Mouse (Mus musculus) cerebellum, postnatal 10 days (tissue): Measurements from ENCODE around the gene Flt3.
A peak's percentile ranks its signal among the peaks of the same experiment; 100 is the strongest.

Experiments
- DNase-seq, 2 experiments: peaks; one replicate each; pipeline ENCODE4 v3.0.0; 2021; ENCODE audit warnings: mixed read lengths in 2 of 2

The Flt3 gene

DNA sequence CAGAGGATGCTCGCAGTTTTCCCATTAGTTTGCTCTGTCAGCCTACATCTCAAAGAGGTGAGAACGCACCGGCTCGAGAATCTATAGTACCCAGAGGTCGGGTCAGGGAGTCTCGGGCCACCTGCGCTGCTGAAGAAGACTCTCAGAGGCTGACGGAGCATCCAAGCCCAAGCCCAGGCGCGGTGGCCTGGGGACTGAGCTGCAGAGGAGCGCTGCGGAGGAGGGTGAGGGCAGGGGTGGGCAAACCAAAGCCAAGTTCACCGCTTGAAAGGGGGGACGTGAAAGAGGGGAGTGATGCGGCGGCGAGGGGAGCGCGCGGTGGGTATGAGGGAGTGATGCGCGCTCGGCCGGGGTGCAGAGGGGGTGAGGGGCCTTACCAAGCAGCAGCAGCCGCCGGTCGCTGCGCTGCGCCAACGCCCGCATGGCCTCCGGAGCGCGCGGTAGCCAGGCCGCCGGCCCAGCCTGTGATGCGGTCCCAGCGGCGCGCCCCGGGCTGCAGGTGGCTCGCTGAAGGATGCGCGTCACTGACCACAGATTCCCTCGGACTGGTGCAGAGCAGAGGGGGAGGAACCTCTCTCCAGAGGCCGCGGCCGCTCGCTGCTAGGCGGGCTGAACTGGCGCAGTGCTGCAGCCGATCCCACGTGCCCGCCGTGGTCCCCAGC lies at the start of gene Flt3:
TSS of gene Flt3 (minus strand) at position 647 of the 662 bp plus-strand sequence.
- DNase-seq = peak; percentile 34 to 41

DNA sequence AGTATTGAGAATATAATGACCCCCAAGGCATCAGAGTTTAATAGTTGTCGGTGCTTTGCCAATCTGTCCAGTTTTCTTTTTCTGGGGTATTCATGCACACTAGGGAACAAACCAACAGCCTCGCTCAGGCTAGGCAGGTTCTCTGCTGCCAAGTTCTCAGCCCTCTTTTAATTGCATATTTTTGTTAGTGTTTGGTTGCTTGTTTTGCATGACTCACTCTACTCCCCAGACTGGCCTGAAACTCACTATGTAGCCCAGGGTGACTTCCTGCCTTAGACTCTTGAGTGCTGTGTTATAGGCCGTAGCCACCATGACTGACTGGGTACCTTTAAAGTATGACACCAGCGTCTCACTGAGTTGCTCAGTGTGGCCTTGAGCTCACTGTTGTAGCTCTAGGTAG lies 48.6 kb upstream of the Flt3 start:
- peak in 1 of 2 experiments; percentile 8 for DNase-seq

DNA sequence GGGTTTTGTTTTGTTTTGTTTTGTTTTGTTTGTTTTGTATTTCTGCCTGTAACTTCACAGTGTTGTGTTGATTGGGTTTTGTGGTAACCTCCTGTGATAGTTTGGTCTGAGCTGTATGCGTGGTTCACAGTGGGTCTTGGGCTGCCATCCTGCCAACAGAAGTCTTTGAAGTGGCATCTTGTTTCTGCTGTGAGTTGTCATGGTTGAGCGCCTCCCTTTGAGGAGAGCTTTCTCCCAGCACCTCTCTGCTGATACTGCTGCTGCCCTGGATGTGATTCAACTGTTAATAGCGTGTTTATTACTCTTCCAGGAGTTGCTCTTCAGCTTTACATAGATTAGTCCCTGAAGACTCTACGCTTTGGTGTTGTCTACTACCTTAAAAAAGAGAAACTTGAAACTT lies 48.2 kb upstream of the Flt3 start:
- peak in 1 of 2 experiments; percentile 49 for DNase-seq

DNA sequence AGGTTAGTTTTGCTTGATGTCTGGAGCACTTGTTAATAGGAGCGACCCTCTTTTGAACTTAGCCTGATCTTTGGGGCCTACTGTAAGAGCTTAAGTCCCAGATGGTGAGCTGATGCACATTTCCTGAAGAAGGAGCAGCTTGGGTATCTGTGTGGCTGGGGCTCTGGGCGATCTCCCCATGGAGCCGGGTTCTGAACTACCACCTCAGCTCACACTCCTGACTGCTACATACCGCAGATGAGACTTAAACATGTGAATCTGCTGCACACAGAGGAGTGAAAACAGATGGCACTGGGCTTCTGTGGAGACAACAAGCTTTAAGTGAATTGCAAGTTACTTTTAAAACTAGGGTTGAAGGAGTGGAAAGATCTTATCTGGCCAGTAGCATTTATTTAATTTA lies 45.0 kb upstream of the Flt3 start:
- no peak for DNase-seq

DNA sequence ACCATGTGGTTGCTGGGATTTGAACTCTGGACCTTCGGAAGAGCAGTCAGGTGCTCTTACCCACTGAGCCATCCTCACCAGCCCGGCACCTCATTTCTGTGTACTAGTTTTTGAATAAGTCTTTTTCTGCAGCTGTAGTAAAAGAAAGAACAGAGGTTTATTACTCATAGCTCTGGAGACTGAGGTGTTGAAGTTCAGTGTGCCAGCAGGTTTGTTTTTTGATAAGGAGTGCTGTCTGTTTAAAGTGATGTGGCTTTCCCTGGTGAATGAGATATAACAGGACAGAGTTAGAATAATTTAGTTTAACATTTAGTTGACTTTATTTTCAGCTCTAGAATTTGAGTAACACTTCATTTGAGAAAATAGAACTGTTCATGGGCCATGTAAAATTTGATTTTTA lies 44.5 kb upstream of the Flt3 start:
- DNase-seq = no peak

DNA sequence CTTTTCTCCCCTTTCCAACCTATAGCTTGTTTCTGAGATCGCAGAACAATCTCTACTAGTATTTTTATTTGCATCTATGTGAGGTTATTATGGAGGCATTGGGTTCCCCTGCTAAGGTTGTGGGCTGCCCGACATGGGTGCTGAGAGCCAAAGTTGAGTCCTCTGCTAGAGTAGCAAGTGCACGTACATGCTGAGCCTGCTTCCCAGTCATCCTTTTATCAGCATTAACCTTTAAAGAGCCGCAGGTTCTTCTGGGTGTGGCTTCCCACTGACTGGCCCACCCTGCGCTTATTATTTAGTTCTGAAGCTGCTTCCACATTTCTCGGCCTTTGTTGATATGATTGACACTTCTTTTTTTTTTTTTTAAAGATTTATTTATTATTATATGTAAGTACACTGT lies 44.0 kb upstream of the Flt3 start:
- DNase-seq = no peak

DNA sequence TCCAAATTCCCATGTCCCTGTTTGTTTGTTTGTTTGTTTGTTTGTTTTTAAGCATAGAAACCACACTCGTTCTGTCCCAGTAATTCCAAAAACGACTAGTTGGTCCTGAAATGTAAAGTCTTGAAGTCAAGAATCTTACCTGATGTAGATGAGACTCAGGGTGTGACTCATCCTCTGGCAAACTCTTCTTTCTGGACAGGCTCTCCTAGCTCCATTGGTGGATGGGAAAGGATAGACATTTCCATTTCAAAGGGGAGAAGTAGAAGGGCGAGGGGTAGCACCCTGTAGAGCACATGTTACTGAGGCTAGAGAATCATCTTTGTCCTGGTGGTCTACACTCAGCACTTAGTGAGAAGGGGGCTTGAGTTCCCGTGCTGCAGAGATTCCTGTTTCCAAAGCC lies 42.5 kb upstream of the Flt3 start:
- no peak for DNase-seq

DNA sequence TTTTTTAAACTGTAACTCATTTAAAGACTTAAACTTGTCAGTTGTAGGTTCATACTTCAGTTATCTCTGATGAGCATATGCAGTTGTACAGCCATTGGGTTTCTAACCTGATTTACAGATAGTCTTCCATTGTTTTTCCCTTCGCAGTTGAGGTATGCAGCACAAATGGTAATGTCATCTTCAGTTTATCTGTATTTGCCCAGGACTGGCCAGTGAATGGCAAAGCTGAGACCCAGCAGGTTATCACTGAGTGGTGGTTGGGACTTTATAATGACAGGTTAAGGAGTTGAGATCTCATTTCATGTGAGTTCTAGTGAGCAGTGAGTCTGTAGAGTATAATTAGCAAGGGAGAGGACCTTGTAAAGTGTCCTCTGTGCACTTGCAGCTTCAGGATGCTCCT lies 41.7 kb upstream of the Flt3 start:
- DNase-seq = no peak

DNA sequence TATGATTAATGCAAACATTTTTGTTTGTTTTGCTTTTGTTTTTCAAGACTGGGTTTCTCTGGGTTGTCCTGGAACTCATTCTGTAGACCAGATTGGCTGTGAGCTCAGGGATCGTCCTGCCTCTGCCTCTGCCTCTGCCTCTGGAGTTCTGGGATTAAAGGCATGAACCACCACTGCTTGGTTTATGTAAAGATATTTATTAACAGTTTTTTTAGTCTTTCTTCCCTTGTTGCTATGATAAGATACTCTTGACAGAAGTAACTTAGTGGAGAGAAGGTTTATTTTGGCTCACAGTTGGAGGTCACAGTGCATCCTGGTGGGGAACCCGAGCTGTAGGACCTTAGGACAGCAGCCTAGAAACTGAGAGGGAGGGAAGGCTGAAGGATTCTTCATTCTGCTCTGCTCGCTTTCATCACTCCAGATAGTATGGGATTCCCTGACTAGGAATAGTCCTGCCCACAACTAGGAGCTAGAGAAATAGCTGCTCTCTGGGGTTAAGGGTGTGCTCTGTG lies 40.8 kb upstream of the Flt3 start:
- DNase-seq = no peak

DNA sequence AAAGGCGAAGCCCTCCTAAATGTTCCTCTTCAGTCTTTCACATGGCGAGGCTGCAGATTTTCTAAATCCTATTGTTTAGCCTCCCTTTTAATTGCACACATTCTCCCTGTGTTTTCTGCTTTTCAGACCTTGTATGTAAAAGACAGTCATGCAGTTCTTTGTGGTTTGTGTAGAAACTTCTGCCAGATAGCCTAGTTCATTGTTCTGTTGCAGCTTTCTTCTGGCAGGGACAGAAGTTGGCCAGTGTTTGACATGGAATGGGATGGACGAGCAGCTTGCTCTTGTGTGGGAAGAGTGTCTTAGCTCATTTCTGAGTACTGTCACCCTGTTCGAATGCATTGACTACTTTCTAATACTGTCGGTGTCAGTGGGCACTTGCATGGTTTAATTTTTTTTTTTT lies 36.2 kb upstream of the Flt3 start:
- DNase-seq = peak; percentile 25 to 32

DNA sequence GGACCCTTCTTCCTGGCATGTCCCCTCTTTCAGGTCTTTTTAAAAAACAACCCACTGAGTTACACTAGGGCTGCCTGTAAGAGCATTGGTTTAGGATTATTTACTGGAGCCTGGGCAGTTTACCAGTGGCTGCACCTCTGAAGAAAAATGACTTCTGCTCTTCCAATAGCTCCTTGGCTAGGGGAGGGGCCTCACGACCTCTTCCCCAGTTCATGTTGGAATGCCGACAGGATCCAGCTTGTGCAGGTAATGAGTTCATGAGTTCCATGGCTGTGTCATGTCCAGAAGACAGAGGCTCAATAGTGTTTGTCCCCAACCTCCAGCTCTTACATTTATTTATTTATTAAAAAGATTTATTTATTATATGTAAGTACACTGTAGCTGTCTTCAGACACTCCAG lies 35.5 kb upstream of the Flt3 start:
- peak; percentile 38 to 44 for DNase-seq

DNA sequence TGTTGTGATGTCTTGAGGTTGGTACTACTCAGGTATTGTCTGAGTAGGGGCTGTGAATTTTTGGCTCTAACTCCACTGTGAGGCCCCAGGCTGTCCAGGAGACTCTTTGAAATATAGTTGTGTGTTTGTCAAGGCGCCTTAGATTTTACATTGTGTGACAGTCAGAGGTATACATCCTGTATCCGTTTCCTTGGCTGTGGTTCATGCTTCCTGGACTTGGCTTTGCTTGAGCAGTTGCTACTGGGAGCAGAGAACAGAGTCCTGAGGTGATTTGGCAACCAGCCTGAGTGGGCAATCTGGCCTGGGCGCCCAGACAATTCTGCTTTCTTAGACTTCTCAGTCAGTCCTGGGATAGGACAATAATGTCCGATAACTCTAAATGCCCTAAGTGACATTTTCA lies 34.9 kb upstream of the Flt3 start:
- peak; percentile 95 to 96 for DNase-seq

DNA sequence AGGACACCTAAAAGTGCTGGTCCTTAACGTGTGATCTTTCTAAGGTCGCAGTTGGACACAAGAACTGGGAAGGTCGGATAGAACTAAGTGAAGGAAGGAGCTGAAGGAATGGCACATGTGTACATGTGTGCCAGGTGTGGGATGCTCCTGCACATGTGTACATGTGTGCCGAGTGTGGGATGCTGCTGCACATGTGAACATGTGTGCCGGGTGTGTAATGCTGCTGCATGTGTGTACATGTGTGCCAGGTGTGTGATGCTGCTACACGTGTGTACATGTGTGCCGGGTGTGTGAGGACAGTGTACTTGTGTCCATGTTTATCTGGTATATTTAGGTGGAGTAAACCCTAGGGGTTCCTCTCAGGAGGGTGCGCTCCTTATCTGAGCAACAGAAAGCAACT lies 32.6 kb upstream of the Flt3 start:
- no peak for DNase-seq

DNA sequence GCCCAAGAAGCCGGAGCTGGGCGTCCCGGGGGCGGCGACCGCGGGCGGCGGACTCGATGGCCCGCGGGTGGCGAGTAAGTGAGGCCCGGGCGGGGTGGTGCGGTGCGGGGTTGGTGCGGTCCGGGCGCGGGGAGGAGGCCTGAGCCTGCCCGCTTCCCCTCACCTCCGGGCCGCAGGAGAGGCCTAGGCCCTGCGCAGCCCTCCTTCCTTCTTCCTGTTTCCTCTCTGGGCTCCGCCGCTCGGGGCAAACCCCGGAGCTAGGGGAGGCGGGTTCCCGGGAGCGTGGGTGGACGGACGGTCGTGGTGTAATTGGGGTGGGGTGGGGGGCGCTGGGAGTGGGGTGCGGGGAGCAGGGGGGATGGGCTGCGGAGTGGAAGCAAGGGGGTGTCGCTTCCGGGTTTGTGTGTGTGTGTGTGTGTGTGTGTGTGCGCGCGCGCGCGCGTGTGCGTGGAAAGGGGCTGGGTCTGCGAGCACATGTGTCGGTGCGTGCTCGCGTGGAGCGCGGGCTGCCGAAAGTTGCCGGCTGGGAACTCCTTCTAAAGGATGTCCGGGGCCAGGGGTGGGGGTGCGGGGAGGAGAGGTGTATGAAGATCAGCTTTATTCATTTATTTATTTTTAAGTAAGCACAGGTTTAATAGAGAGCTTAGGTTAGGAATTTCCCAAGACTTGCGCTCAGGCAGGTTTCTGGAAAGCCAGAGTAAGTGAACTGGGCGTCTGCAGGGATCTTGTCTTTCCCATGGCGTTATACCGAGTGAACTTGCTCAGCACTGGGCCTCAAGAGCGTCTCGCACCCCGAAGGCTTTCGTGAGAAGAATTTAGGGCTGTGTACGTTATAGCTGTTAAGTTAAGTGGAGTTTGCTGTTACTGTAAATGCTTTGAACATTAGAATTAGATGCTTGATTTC lies 30.9 kb upstream of the Flt3 start:
- DNase-seq = peak; percentile 88 to 89

DNA sequence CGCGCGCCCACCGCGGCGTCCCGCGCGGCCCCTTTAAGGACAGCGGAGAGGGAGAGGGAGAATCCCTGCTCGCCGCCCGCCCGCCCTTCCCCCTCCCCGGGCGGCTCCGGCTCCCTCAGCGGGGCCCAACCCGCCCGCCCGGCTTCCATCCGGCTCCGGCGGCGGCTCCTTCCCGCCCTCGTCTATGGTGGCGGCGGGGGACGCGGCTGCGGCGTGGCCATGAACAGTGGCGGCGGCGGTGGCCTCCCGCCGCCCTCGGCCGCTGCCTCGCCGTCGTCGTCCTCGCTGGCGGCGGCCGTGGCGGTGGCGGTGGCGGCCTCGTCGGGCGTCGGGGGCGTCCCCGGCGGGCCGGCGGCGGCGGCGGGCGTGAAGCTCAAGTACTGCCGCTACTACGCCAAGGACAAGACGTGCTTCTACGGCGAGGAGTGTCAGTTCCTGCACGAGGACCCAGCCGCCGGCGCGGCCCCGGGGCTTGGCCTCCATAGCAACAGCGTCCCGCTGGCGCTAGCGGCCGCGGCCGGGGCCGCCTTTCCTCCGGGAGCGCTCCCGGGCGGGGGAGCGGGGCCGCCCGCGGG lies 30.2 kb upstream of the Flt3 start:
- peak; percentile 67 to 72 for DNase-seq

DNA sequence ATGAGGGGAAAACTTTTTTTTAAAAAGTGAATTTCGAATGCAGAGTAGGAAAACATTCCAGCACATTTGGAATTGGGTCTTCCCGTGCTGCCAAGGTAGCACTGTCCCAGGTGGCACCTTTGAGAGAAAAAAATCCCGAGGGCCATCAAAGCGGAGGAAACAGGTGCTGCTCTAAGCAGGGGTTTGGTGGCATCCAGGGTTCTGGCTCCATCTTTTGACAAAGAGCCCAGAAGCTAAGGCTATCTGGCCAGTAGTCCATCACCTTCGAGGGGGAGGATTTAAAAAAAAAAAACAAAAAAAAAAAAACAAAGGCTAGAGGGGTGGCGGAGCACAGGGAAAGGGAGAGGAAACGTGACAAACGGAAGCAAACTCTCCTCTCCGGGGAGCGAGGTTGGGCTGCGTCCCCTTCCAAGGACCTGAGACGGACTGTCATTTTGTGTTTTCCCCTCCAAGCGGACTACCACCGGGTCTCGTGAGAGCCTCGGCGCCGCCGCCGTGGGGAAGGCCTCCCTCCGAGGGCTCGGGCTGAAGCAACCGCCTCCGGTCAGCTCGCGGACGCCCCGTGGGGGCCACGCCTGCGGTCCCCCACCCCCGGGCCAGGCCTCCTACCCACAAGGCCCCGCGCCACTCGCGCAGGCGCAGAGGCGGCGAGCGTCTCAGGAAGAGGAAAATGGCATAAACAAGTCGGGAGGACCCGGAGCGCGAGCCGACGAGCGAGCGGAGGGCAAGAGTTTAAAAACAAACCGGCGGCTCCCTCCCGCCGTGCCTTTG lies 29.4 kb upstream of the Flt3 start, which contains the start of gene Pan3:
TSS of gene Pan3 (plus strand) at position 627 of the 771 bp plus-strand sequence.
- DNase-seq = peak; percentile 96 to 98

DNA sequence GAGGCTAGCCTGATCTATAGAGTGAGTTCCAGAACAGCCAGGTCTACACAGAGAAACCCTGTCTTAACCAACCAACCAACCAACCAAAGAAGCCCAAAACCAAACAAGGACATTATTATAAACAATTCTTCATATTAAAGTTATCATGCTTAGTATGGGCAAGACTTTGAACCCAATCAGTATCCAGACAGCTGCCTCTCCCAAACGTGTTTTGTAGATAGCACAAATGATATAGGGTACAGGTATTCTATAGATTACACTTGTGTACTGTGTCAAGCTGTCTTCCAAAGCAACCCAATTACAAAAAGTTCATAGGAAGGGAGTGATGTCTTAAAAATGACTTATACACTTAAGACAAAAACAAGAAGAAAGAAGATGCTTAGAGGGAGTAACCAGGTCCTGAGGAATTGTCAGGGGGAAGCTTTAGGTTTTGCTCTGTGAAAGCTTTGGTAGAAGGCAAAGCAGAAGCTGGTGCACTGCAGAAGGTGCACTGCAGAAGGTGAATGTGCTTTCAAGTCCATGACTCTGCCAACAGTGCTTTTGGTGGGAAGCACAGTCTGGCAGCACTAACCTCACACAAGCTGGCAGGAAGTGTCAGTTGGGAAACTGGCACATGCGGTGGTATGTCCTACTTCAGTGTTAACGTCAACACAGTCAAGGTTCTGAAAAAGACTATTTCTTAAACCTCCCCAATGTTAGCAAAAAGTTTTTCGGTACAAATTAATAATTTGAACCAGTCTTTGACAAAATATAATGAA lies 25.9 kb upstream of the Flt3 start:
- peak; percentile 57 to 65 for DNase-seq

DNA sequence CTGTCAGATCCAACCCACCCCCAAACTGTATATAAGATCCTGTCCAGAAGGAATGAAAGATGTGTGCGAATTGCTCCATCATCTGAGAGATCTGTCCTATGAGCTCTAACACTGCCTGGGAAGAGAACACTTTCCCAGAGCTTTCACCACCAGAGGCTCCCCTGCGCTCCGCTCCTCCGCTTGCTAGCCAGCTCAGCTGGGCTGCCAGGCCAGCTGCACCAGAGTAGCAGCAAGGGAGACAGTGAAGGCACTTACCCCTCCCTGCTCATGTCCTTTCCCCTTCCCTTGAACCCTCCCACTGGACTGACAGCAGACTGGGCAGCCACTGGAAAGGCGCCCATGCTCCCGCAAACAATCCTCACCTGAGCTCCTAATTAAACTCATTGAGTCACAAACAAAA lies 23.3 kb upstream of the Flt3 start:
- DNase-seq = peak in 1 of 2 experiments; percentile 36

DNA sequence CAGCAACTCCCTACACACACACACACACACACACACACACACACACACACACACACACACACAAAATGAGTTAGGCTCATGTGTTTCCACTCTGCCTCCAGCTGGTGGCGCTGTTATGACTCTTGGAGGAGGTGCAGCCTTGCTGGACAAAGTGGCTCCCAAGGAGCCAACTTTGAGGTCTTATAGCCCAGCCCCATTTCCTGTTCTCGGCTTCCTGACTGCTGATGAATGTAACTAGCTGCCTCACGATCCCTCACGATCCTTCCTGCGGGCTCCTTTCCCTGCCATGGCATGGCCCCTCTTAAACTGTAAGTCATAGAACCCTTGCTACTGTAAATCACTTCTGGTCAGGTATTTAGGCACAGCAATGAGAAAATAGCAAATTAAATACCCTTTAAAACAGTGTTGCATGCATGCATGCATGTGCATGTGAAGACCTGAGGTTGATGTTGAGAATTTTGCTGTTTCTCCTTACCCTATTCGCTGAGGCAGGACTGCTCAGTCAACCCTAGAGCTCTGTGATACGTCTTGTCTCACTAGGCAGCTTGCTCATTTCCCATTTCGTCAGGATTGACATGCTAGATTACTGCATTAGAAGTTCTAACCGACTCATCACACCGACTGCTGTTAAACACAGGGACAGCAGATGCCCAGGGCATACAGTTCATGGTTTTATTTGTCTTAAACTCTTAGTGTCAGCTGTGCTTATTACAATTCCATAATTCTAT lies 18.3 kb upstream of the Flt3 start:
- peak; percentile 58 to 67 for DNase-seq

DNA sequence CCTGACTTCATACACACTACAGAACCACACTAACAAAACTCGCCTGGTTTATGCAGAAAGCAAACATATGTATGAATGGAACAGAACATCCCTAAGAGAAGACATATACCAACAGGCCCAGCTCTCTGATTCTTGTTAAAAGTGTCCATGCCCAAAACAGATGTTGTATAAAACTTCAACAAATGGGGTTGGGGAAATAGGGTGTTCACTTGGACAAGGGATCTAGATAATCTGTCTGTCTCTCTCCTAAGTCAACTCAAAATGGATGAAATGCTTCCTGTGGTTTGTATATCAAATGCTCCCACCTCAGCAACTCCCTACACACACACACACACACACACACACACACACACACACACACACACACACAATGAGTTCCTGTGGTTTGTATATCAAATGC lies 17.7 kb upstream of the Flt3 start:
- DNase-seq = no peak

DNA sequence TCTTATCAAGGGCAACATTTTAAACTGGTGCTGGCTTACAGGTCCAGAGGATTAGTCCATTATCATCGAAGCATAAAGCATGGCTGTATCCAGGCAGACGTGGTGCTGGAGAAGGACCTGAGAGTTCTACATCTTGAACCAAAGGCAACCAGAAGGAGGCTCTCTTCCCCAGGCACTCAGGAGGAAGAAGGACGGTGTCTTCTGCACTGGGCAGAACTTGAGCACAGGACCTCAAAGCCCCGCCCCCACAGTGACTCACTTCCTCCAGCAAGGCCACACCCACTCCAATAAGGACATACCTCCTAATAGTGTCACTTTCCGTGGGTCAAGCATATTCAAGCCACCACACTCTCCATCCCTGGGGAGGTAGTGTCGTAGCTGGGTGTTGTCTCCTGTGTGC lies 10.3 kb upstream of the Flt3 start:
- no peak for DNase-seq
